Mouse (Mus musculus) megakaryocyte progenitor cell, adult 5-6 weeks (primary cell): ENCODE results near the gene Supv3l1. TPM values are rescaled to one million over a fixed set of nuclear protein-coding genes. Genes with fewer than 3 reads are reported as not detected.
A peak's percentile ranks its signal among the peaks of the same experiment; 100 is the strongest.
"Not testable (repeated sequence)": the region's sequence is repeated elsewhere in the genome, so short reads cannot be mapped to it uniquely, and the experiment has no call there.

Experiments
- ATAC-seq: replicated peaks from 2 replicates; pipeline ENCODE4 v1.8.0; 2016; ENCODE audit warnings: mild to moderate bottlenecking, moderate TSS enrichment, inconsistent platforms; ENCODE audit not compliant: poor library complexity
- total RNA-seq, 2 experiments: library from RNA; stranded (forward) in 1 of 2; stranded (reverse) in 1 of 2; fragments of 157-497, 149-512 nt in 1 of 2; fragments of 200-1000 nt in 1 of 2; gene quantifications; 2 replicates each; pipeline versions ENCODE4 v1.2.3 to v1.2.4; 2015 to 2017

The Supv3l1 gene
- 38.1 and 47.5 TPM in 2 replicates for total RNA-seq (2015)
- total RNA-seq (2017): 41.8 and 46.6 TPM in 2 replicates

DNA sequence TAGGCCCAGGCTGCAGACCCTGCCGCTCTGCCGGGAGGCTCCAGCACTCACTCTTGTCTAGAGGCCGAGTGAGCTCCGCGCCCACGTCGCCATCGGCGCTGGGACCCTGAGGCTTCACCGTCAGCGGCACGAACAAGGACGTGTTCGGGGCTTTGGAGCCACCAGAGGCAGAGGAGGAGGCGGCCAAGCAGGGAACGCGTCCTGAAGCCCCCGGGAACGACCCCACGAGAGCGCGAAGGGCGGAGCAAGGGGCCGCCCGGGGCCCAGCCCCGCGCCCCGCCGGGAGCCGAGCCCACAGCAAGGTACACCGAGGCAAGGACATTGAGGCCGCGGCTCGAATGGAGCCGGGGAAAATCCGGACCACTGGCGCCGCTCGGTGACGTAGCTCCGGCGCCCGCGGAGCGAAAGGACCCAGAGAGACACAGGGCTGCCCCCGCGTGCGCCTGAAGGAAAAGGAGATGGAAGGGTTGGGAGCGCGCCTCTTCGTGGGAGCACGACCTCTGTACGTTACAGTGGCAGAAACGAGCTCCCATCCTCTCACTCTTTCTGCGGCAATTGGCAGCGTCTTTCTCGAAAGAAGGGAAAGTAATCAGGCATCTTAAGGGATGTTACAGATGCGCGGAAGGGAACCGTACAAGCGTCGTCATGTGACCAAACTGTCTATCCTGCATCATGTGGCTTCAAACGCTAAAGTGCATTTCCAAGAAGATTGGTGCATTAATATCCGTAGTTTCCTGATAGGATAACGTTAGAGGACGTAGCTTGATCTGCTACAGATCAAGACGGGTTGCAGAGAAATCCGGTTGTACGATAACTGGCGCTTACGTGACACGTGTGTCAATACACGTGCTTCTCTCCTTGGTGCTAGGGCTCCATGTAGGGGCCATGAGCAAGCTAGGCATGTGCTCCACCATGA lies at the start of gene Supv3l1, which contains the start of gene 4930507D05Rik:
TSS of gene Supv3l1 (minus strand) at position 375 of the 916 bp plus-strand sequence.
TSS of gene 4930507D05Rik (plus strand) at position 126 of the 916 bp plus-strand sequence.
- ATAC-seq: peak; percentile 88

DNA sequence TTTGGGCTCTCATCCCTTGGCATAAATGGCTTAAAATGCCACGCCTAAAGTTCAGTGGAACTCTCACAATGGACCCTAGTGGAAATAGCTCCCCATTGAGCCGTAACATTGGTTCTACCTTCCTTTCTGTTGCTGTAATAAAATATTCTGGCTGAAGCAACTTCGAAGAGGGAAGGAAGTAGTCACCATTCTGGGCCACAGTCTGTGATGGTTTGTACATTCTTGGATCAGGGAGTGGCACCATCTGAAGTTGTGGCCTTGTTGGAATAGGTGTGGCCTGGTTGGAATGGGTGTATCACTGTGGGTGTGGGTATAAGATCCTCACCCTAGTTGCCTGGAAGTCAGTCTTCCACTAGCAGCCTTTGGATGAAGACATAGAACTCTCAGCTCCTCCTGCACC lies 42.1 kb upstream of the Supv3l1 start:
- not testable (repeated sequence) for ATAC-seq

DNA sequence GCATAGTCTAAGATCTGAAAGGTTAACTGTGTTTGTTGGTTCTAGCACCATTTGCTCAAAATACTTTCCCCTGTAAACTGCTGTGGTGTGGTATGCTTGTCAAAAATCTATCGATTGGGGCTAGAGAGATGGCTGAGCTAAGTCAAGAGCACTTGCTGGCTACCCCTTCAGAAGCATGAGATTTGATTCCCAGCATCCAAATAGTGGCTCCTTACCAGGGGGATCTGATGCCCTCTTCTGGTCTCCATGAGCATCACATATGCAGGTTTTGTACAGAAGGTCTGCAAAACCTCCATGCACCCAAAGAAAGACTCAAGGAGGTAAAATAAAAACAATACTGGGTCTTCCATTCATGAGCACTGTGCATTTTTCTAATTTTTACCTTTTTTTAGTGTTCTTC lies 38.7 kb upstream of the Supv3l1 start:
- ATAC-seq: peak; percentile 50

- ATAC-seq: peak; percentile 80
These were observed 37.3 kb upstream of the Supv3l1 start, which contains the start of gene Vps26a for GRCm38 (mm10) chr10:62486618-62487415. TSS of gene Vps26a (minus strand) at chr10:62486805.

DNA sequence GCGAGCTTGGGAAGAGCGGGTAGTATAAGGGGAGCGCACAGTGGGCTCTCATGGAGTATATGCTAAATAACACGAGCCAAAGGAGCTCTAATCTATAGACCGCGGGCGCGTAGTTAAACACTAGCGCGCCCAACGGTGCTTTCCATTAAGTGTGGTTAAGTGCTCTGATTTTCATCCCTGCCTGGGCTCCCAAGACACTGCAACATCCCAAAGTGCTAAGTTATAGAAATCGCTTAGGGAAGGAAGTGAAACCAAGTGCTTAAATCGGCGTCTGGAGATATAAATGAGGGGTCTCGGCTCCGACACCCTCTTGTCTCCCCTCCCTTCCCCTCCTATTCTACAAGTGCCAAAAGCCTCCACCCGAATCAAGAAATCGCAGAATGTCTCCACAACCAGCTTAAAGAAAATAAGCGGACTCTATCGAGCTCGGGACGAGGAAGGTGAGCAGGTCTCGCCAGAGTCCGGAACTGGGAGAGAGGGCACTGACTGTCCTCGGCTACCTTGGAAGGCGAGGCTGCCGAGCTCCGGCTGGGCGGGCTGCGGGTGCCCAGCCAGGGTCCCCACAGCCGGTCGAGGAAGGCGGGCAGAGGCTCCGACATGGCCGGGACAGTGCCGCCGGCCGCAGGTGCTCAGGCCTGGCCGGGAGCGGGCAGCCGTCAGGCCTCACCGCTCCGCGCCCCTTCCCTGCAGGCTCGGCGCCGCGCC lies 36.5 kb upstream of the Supv3l1 start:
- peak; percentile 17 for ATAC-seq

DNA sequence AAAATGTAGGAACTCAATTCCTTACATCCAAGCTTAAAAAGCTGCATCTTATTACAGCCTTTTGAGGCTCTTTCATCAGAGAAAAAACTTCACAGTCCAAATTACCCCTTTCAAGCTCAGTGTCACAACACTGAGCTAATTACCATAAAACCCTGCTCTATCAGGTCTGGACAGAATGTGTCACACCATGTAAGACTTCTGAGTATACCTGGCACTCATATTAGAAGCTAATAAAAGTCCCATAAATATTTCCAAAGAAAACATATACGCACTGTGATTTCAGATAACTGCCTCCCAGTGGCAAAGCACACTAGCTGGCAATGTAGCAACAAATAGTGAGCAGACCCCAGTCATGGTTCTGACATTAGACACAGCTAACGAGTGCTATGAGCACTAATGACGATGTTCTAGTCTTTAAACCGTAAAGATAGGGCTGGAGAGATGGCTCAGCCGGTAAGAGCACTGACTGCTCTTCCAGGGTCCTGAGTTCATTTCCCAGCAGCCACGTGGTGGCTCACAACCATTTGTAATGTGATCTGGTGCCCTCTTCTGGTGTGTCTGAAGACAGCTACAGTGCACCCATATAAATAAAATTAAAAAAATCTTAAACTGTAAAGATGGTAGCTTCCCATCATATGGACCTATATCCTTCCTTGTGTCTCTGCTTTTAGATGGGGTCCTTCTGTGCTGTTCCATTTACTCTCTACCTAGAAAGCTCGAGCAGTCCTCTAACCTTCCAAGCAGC lies 31.7 kb upstream of the Supv3l1 start:
- no peak for ATAC-seq

- ATAC-seq: no peak
These were observed 27.4 kb upstream of the Supv3l1 start for GRCm38 (mm10) chr10:62476980-62477379.

- ATAC-seq: no peak
These were observed 25.4 kb upstream of the Supv3l1 start for GRCm38 (mm10) chr10:62474944-62475343.

DNA sequence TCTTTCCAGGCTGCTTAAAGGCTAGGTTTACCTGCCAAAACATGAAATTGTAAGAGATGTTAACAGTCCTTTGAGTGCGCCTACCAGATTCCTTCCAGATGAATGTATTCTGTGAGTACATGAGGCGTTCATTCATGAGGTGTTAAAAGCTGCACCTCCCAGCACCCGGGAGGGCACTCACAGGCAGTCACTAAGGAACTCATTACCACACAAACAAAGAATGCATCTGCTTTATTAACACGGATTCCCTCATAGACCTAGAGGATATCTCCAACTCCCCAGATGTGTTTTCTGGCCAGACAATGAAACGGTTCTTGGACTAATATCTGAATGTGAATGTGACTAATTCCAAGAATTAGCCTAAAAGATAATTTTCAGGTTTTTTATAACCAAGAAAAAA lies 21.6 kb upstream of the Supv3l1 start:
- ATAC-seq: 0 out of 2 replicates have a peak, but pooled peaks have one; percentile 20

DNA sequence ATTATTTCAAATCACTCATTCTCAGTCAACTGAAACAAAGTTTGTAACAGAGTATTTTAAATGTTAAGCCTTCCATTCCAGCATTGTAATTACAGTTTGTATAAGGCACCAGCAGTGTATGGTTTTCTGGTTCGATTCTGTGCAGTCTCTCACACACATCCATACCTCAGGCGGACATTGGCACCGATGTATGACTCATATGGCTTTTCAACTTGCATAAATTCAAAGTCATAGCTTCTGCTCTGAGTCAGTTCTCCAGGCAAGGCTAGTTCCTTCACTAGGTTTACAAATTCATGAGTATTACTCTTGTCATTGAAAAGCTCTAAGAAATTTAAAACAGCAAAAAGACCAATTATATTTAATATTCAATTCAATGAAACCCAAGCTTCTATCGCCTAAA lies 20.2 kb upstream of the Supv3l1 start:
- no peak for ATAC-seq

- ATAC-seq: no peak
These were observed 11.8 kb upstream of the Supv3l1 start for GRCm38 (mm10) chr10:62461321-62461720.

- ATAC-seq: not testable (repeated sequence)
These were observed 2.5 kb upstream of the Supv3l1 start for GRCm38 (mm10) chr10:62452001-62452400.

GRCm38 (mm10) chr10:62450280-62450640 lies 722 bp upstream of the Supv3l1 start:
- peak; percentile 24 for ATAC-seq

GRCm38 (mm10) chr10:62430427-62430826 lies 19.1 kb downstream of the Supv3l1 start:
- ATAC-seq: peak; percentile 29; the same call in 1 of the 2 replicates

DNA sequence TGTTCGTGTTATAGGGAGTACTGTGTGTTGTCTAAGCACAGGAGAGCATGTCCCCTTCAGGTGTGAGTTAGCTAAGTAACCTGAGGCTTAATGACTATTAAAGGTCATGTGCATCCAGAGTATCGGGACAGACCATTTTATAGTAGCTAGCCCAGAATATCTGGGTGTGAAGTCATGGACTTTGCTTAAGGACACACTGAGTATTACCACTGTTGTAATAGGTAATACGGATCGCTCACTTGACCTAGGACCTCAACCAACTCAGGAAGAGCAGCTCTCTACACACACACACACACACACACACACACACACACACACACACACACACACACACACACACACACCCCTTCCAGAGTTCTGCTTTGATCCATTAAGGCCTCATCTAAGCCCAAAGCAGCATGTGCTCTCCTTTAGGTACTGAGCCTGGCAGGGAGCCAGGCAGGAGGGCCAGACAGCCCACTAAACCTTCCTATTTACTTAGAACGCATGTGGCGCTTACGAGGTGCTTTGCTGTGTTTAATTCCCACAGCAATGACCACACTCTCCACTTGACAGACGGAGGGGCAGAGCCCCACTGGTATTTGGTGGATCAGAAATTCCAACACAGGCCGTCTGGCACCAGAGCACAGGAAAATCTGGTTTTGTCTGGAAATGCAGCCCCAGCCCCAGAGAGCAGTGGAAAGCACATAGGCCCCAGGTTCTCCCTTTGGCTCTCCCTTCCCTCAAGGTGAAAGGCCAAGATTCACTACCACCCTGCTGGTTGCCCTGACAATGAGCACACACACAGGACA lies 24.3 kb downstream of the Supv3l1 start:
- ATAC-seq: no peak

GRCm38 (mm10) chr10:62422255-62422654 lies 27.3 kb downstream of the Supv3l1 start, which contains the start of gene Hkdc1:
TSS of gene Hkdc1 (minus strand) at chr10:62422491.
- no peak for ATAC-seq

GRCm38 (mm10) chr10:62421127-62421526 lies 28.4 kb downstream of the Supv3l1 start:
- ATAC-seq: no peak

DNA sequence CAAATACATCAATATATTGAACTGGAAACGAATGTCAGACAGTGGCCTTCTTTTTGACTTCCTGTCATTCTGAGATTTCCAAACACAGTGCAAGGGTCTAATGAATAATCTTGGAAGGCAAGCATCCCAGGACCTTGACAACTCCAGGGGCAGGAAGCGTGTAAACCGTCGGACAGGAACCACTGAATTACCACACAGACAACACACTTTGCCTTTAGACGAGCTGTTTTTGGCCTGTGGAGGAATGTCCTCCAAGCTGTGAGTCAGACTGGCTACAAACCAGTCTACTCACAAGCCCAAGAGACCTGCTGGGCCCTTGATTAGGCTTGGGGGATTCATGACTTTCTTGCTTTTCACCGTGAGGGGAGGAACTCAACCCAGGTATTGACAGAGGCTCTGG lies 29.1 kb downstream of the Supv3l1 start:
- no peak for ATAC-seq

- no peak for ATAC-seq
These were observed 30.1 kb downstream of the Supv3l1 start for GRCm38 (mm10) chr10:62419422-62419821.
